8 mouse cellular contexts compared by ENCODE assay signal in the genomic region with DNA sequence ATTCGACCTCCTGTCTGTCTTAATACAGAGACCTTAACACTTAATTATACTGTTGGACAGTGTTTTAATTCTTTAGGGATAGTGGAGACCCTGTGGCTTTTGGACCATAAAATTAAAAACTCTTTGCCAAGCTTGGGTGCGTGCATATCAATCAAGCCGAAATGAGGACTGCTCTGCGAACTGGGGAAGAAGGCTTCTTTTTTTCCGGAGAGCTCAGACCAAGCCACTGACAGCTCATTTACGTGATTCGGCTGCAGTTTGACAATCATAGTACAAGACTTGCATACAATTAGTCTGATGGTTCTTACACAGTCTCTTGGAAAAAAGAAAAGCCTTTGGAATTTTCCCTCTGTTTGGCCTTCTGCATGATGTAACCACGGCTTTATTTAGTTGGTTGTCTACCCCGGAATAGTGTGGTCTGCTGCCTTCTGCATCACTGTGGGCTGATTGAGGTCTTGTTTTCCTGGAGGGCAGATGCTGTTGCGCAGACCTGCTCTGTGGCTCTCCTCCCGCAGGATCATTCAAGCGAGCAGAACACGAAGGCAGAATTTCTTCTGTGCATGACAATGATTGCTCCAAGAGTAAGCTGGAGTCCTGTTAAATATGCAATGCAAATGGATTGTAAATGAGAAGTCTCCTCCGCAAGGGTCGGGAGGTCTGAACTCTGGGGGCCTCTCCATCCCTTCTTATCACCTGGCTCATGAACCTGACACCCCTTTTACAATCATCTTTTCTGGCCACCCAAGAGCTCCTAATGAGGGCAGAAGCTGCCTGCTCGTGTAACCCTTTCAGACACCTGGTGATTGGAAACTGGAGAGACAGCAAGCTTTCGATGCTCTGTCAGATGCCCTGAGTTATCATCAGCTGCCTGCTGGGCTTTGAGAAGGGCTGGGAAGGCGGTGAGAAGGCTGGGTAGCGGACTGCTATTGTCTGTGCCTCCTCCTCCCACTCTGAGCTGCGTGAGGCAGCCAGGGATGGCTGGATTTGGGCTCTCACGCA.
DNase-seq lines count a peak whose midpoint lies in the region; ATAC-seq and TF ChIP-seq lines count a peak whose summit lies in the region.

No protein-coding gene starts in this region.

- H3K4me1 ChIP-seq in forebrain, postnatal 0 days (ENCODE audit: insufficient read depth), result peaks cover 18% of the 10 kb centered on the region; the same call in 1 of the 2 replicates
- H3K4me1 ChIP-seq in midbrain, embryonic 15.5 days, result peaks cover 28% of the 10 kb centered on the region

- no peak for DNase-seq in frontal cortex, postnatal 10 days (ENCODE audit: low spot score in 2 of 2)
- DNase-seq in brain, adult 2 months (ENCODE audit: low read depth, low spot score), result peak; percentile 77
- peak; percentile 52 for DNase-seq in forebrain, postnatal 0 days
- no peak for DNase-seq in heart, adult 9 months (ENCODE audit: low spot score in 2 of 2)
- DNase-seq in adrenal gland, postnatal 14 days, result no peak
- DNase-seq in urinary bladder, postnatal 25 days (ENCODE audit: low spot score), result no peak

- WGBS in forebrain, postnatal 0 days, result 7% methylated on average over 21 of the region's 21 CpGs
- 3% methylated on average over 21 of the region's 21 CpGs for WGBS in midbrain, embryonic 15.5 days

- TF ChIP-seq CTCF in forebrain, postnatal 0 days (IDR thresholded peaks at IDR 0.05; ENCODE audit: low read depth), result no peak

- peak overlapping the region; percentile 16; the same call in 1 of the 2 replicates for H3K4me2 ChIP-seq in forebrain, postnatal 0 days (ENCODE audit: low read depth)
- peak overlapping the region; percentile 24 for H3K4me2 ChIP-seq in midbrain, embryonic 15.5 days

- H3K27ac ChIP-seq in forebrain, postnatal 0 days (ENCODE audit: low read depth, low read length), result peak overlapping the region; percentile 4
- peak overlapping the region; percentile 79 for H3K27ac ChIP-seq in midbrain, embryonic 15.5 days

- no peak overlapping the region for H3K4me3 ChIP-seq in forebrain, postnatal 0 days (ENCODE audit: low read depth, low read length)
- H3K4me3 ChIP-seq in midbrain, embryonic 15.5 days, result no peak overlapping the region

- peak; percentile 83 for ATAC-seq in frontal cortex, adult (ENCODE audit: low TSS enrichment)
- peak; percentile 82 for ATAC-seq in forebrain, postnatal 0 days
- ATAC-seq in midbrain, embryonic 15.5 days (replicated peaks), result peak; percentile 82

- H3K9ac ChIP-seq in forebrain, postnatal 0 days, result peak overlapping the region; percentile 26; the same call in 1 of the 2 replicates
- 0 out of 2 replicates have a peak overlapping the region, but pooled peaks have one; percentile 20 for H3K9ac ChIP-seq in midbrain, embryonic 15.5 days

- H3K36me3 ChIP-seq in forebrain, postnatal 0 days (ENCODE audit: insufficient read depth), result no peaks in the 10 kb centered on the region
- no peaks in the 10 kb centered on the region for H3K36me3 ChIP-seq in midbrain, embryonic 15.5 days (replicated peaks)

- no peaks in the 10 kb centered on the region for H3K9me3 ChIP-seq in forebrain, postnatal 0 days (ENCODE audit: low read length)
- H3K9me3 ChIP-seq in midbrain, embryonic 15.5 days, result 0 out of 2 replicates have a peak, but pooled peaks cover 4% of the 10 kb centered on the region

- H3K27me3 ChIP-seq in forebrain, postnatal 0 days (ENCODE audit: insufficient read depth, low read length), result no peaks in the 10 kb centered on the region
- no peaks in the 10 kb centered on the region for H3K27me3 ChIP-seq in midbrain, embryonic 15.5 days (replicated peaks)

Comparison
In these comparisons a context has a peak if more than half of its experiments do, and no peak if none do; other contexts are left out.
1. DNase-seq: peak in brain, adult 2 months (single experiment) and forebrain, postnatal 0 days (single experiment); none in frontal cortex, postnatal 10 days (0 of 2), heart, adult 9 months (0 of 2), adrenal gland, postnatal 14 days (single experiment) and urinary bladder, postnatal 25 days (single experiment).
2. Peak in every context shown above with its lines, with median percentiles within 50 percentile points of each other: ATAC-seq.